Mouse (Mus musculus): ENCODE measurements around the gene Tmem121. TPM values are rescaled to one million over a fixed set of nuclear protein-coding genes. Genes with fewer than 3 reads are reported as not detected.
A peak's percentile ranks its signal among the peaks of the same experiment; 100 is the strongest.

The Tmem121 gene
- polyA plus RNA-seq, 1 experiment from 2014 or later, result 6.9 TPM

DNA sequence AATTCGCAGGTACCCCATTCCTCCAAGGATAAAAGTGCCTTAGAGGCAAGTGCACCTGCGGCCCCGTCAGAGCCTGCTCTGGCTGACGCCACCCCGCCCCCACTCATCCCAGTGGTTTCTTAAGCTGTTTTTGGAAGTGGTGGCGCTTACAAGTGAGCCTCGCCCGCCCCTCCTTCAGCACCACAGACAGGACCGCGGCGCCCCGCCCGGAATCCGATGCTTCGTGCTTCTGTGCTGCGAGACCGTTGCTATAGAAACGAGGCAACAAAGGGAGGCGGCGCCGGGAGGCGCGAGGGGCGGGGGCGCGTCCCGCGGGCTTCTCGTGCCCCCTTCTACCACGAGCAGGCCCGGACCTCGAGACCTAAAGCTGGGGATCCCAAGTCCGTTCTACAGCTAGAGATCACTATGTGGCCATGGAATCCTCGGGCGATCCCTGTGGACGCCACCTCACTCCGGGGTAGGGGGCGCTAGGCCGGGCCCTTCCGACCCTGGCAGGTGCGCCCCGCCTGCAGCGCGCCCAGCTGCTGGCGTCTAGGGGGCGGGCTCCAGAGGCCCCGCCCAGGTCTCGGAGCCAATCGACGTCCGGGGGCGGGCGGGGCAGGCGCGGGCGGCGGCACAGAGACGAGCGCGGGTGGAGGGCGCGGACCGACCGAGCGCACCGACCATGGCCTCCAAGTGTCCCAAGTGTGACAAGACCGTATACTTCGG lies 45.7 kb upstream of the Tmem121 start, which contains the start of gene Crip2:
Crip2 (plus strand) TSS at position 329 of the 708 bp plus-strand sequence.
- H3K27ac ChIP-seq, result peak within 1 kb of the TSS; percentile 90
- peak; percentile 92 for DNase-seq (ENCODE audit: low spot score)
- H3K4me2 ChIP-seq (ENCODE audit: low read length), result peak within 1 kb of the TSS; percentile 79
- ATAC-seq (replicated peaks; ENCODE audit: low FRiP score, low read depth), result peak; percentile 80
- TF ChIP-seq CTCF (IDR thresholded peaks at IDR 0.05; ENCODE audit: low read depth), result peak; percentile 49
- peaks cover 34% of the 10 kb centered on the region for H3K36me3 ChIP-seq (ENCODE audit: insufficient read depth, low read length)
- no peaks in the 10 kb centered on the region for H3K9me3 ChIP-seq (replicated peaks; ENCODE audit: low read length)
- no peaks in the 10 kb centered on the region for H3K27me3 ChIP-seq (ENCODE audit: insufficient read depth, low read length)
- H3K4me1 ChIP-seq (replicated peaks; ENCODE audit: insufficient read depth, low read length), result peaks cover 39% of the 10 kb centered on the region
- H3K4me3 ChIP-seq (replicated peaks; ENCODE audit: low read depth, low read length), result peak within 1 kb of the TSS; percentile 50
- peak within 1 kb of the TSS; percentile 61 for H3K9ac ChIP-seq (ENCODE audit: low read depth, low read length)
- WGBS, result under 1% methylated on average over 67 of the region's 68 CpGs

DNA sequence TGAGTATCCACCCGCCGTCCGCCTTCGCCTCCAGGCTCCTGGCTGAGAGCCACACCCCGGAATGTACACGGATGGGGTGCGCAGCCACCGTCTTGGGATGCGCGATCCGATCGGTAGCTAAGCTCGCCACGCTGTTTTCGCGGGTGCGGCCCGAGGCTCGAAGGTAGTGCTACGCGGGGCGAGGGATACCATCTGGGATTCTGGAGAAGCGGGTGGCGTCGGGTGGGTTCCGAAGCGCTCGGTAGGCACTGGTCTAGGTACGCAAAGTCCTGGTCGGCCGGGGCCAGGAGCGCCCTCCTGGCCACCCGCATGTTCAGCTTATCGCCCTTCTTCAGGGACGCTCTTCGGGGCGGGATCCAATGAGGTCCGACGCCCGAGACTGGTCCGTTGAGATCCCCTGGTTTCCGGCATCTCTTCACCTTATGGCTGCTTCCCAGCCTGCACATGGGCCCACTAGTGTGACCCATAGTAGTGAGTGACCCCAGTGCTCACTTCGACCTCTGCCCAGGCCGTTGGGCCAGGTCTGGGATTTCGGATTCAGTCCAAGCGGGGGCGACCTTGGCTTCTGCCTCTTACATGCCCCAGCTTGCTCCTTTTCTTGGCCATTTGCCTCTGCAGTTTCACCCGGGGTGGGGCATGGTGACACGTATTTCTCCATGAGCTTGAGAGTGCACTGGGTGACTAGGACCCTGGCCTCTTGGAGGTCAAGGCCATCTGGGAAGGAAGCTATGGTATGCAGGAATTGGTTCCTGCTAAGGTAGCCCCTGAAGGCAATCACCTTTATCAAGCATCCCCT lies 44.9 kb upstream of the Tmem121 start:
- Histone ChIP-seq H3K36me3 (ENCODE audit: insufficient read depth, low read length) (peaks cover 29% of the 10 kb centered on the region), H3K27ac (peak overlapping the region; percentile 90), H3K9me3 (replicated peaks; ENCODE audit: low read length) (no peaks in the 10 kb centered on the region), H3K9ac (ENCODE audit: low read depth, low read length) (peak overlapping the region; percentile 61), H3K4me3 (replicated peaks; ENCODE audit: low read depth, low read length) (peak overlapping the region; percentile 50), H3K4me1 (replicated peaks; ENCODE audit: insufficient read depth, low read length) (peaks cover 39% of the 10 kb centered on the region), H3K27me3 (ENCODE audit: insufficient read depth, low read length) (no peaks in the 10 kb centered on the region), H3K4me2 (ENCODE audit: low read length) (peak overlapping the region; percentile 79)
- no peak; the same call in 1 of the 2 replicates for ATAC-seq (replicated peaks; ENCODE audit: low FRiP score, low read depth)
- no peak for DNase-seq (ENCODE audit: low spot score)
- no peak for TF ChIP-seq CTCF (IDR thresholded peaks at IDR 0.05; ENCODE audit: low read depth)
- 3% methylated on average over 49 of the region's 49 CpGs for WGBS

- ATAC-seq (replicated peaks; ENCODE audit: low FRiP score, low read depth) (no peak), DNase-seq (ENCODE audit: low spot score) (peak; percentile 52)
- no peaks in the 10 kb centered on the region for H3K9me3 ChIP-seq (replicated peaks; ENCODE audit: low read length)
- no peaks in the 10 kb centered on the region for H3K27me3 ChIP-seq (ENCODE audit: insufficient read depth, low read length)
- H3K9ac ChIP-seq (ENCODE audit: low read depth, low read length), result peak overlapping the region; percentile 61
- TF ChIP-seq CTCF (IDR thresholded peaks at IDR 0.05; ENCODE audit: low read depth), result no peak
- peak overlapping the region; percentile 50 for H3K4me3 ChIP-seq (replicated peaks; ENCODE audit: low read depth, low read length)
- H3K27ac ChIP-seq, result peak overlapping the region; percentile 90
- WGBS, result 35% methylated on average over 8 of the region's 8 CpGs
- peaks cover 22% of the 10 kb centered on the region for H3K36me3 ChIP-seq (ENCODE audit: insufficient read depth, low read length)
- H3K4me1 ChIP-seq (replicated peaks; ENCODE audit: insufficient read depth, low read length), result peaks cover 42% of the 10 kb centered on the region
- peak overlapping the region; percentile 79 for H3K4me2 ChIP-seq (ENCODE audit: low read length)
Measured at GRCm38 (mm10) chr12:113141531-113141973, 44.2 kb upstream of the Tmem121 start.

GRCm38 (mm10) chr12:113142021-113142975 lies 43.4 kb upstream of the Tmem121 start:
- WGBS, result 13% methylated on average over 15 of the region's 15 CpGs
- peak overlapping the region; percentile 90 for H3K27ac ChIP-seq
- DNase-seq (ENCODE audit: low spot score) (peak; percentile 93), ATAC-seq (replicated peaks; ENCODE audit: low FRiP score, low read depth) (peak; percentile 15)
- no peaks in the 10 kb centered on the region for H3K9me3 ChIP-seq (replicated peaks; ENCODE audit: low read length)
- peak; percentile 29; the same call in 1 of the 2 replicates for TF ChIP-seq CTCF (IDR thresholded peaks at IDR 0.05; ENCODE audit: low read depth)
- H3K27me3 ChIP-seq (ENCODE audit: insufficient read depth, low read length), result no peaks in the 10 kb centered on the region
- peak overlapping the region; percentile 50 for H3K4me3 ChIP-seq (replicated peaks; ENCODE audit: low read depth, low read length)
- H3K4me2 ChIP-seq (ENCODE audit: low read length), result peak overlapping the region; percentile 79
- H3K9ac ChIP-seq (ENCODE audit: low read depth, low read length), result peak overlapping the region; percentile 61
- peaks cover 15% of the 10 kb centered on the region for H3K36me3 ChIP-seq (ENCODE audit: insufficient read depth, low read length)
- H3K4me1 ChIP-seq (replicated peaks; ENCODE audit: insufficient read depth, low read length), result peaks cover 49% of the 10 kb centered on the region

DNA sequence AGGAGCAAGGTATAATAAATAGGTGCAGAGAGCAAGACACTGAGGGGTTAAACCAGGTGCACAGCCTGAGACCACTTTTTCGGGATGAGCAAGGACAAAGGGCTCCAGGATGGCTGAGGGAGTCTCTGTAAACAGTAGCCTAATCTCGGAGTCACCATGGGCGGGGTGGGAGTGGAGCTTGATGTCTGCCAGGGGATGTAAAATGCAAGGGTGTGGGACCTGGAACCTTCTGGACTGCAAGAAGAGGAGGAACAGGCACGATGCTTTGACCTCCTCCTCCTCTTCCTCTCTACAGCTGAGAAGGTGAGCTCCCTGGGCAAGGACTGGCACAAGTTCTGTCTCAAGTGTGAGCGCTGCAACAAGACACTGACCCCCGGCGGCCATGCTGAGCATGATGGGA lies 42.6 kb upstream of the Tmem121 start:
- peak overlapping the region; percentile 90 for H3K27ac ChIP-seq
- no peaks in the 10 kb centered on the region for H3K9me3 ChIP-seq (replicated peaks; ENCODE audit: low read length)
- WGBS, result 45% methylated on average over 7 of the region's 7 CpGs
- H3K4me3 ChIP-seq (replicated peaks; ENCODE audit: low read depth, low read length), result peak overlapping the region; percentile 50; the same call in 1 of the 2 replicates
- peak overlapping the region; percentile 79 for H3K4me2 ChIP-seq (ENCODE audit: low read length)
- no peak overlapping the region for H3K9ac ChIP-seq (ENCODE audit: low read depth, low read length)
- no peak for TF ChIP-seq CTCF (IDR thresholded peaks at IDR 0.05; ENCODE audit: low read depth)
- DNase-seq (ENCODE audit: low spot score) (no peak), ATAC-seq (replicated peaks; ENCODE audit: low FRiP score, low read depth) (no peak)
- no peaks in the 10 kb centered on the region for H3K27me3 ChIP-seq (ENCODE audit: insufficient read depth, low read length)
- peaks cover 53% of the 10 kb centered on the region for H3K4me1 ChIP-seq (replicated peaks; ENCODE audit: insufficient read depth, low read length)
- peaks cover 11% of the 10 kb centered on the region for H3K36me3 ChIP-seq (ENCODE audit: insufficient read depth, low read length)

Data from kidney, postnatal 0 days (tissue).